ENCODE assay signal across 24 mouse cellular contexts in genomic region chr7:43775311-43776057, GRCm38 (mm10). TPM values are rescaled to one million over a fixed set of nuclear protein-coding genes. Genes with fewer than 3 reads are reported as not detected.
DNase-seq lines count a peak whose midpoint lies in the region; ATAC-seq and TF ChIP-seq lines count a peak whose summit lies in the region.
"Had no signal": no experiment of that assay in that cellular context is flagged by ENCODE, and none has a peak within 500 bp of the region (broad histone marks: within the 10 kb centered on the region; RNA-seq: fewer than 3 reads in every experiment).

No protein-coding gene starts in this region.

- no peaks in the 10 kb centered on the region for H3K36me3 ChIP-seq in intestine, embryonic 15.5 days
- H3K36me3 ChIP-seq in intestine, postnatal 0 days (ENCODE audit: control insufficient read depth, insufficient read depth): no peaks in the 10 kb centered on the region
- no peaks in the 10 kb centered on the region for H3K36me3 ChIP-seq in embryonic facial prominence, embryonic 10.5 days (replicated peaks)
- H3K36me3 ChIP-seq in stomach, embryonic 15.5 days: no peaks in the 10 kb centered on the region
- H3K36me3 ChIP-seq: forebrain, embryonic 12.5 days; liver, embryonic 13.5 days had no signal

- DNase-seq in testis, postnatal 10 days (ENCODE audit: low spot score): peak; percentile 38
- DNase-seq in testis, postnatal 14 days (ENCODE audit: low spot score): no peak
- DNase-seq in embryonic facial prominence, embryonic 10.5 days (ENCODE audit: low spot score): no peak
- no peak for DNase-seq in layer of hippocampus, postnatal 36 days
- DNase-seq in frontal cortex, adult 2 months (ENCODE audit: extremely low spot score in 1 of 2, low spot score in 1 of 2): no peak
- DNase-seq: adrenal gland, adult 2 months; cerebellum, adult 8-10 months; heart, adult 18-20 months; kidney, postnatal 25 days; liver, embryonic 13.5 days; lung, postnatal 36 days; retina, postnatal 1 day; spleen, adult 18-20 months had no signal

- H3K27ac ChIP-seq in intestine, embryonic 15.5 days: no peak overlapping the region
- H3K27ac ChIP-seq in intestine, postnatal 0 days (ENCODE audit: low read depth, low read length): no peak overlapping the region
- H3K27ac ChIP-seq in embryonic facial prominence, embryonic 10.5 days (replicated peaks): peak overlapping the region; percentile 71
- peak overlapping the region; percentile 74 for H3K27ac ChIP-seq in stomach, embryonic 15.5 days
- H3K27ac ChIP-seq: forebrain, embryonic 12.5 days; liver, embryonic 13.5 days had no signal

- H3K4me3 ChIP-seq in intestine, embryonic 15.5 days (replicated peaks): no peak overlapping the region
- H3K4me3 ChIP-seq in intestine, postnatal 0 days (ENCODE audit: low read depth, low read length): no peak overlapping the region
- no peak overlapping the region for H3K4me3 ChIP-seq in embryonic facial prominence, embryonic 10.5 days
- H3K4me3 ChIP-seq in stomach, embryonic 15.5 days (replicated peaks): no peak overlapping the region
- H3K4me3 ChIP-seq: forebrain, embryonic 12.5 days; liver, embryonic 13.5 days had no signal

- H3K4me1 ChIP-seq in intestine, embryonic 15.5 days (replicated peaks): no peaks in the 10 kb centered on the region
- H3K4me1 ChIP-seq in intestine, postnatal 0 days (replicated peaks; ENCODE audit: control insufficient read depth, insufficient read depth, low read length): no peaks in the 10 kb centered on the region
- peaks cover 10% of the 10 kb centered on the region for H3K4me1 ChIP-seq in embryonic facial prominence, embryonic 10.5 days
- no peaks in the 10 kb centered on the region for H3K4me1 ChIP-seq in stomach, embryonic 15.5 days
- H3K4me1 ChIP-seq: liver, embryonic 13.5 days had no signal

- no peak for TF ChIP-seq CTCF in intestine, postnatal 0 days (IDR thresholded peaks at IDR 0.05; ENCODE audit: low read depth)

- H3K9ac ChIP-seq in intestine, embryonic 15.5 days: no peak overlapping the region
- no peak overlapping the region for H3K9ac ChIP-seq in intestine, postnatal 0 days (ENCODE audit: low read depth, low read length)
- H3K9ac ChIP-seq in stomach, embryonic 15.5 days: no peak overlapping the region
- H3K9ac ChIP-seq: forebrain, embryonic 12.5 days; liver, embryonic 13.5 days had no signal

- peak; percentile 58; the same call in 1 of the 2 replicates for ATAC-seq in intestine, embryonic 15.5 days
- no peak for ATAC-seq in intestine, postnatal 0 days
- 0 out of 2 replicates have a peak, but pooled peaks have one; percentile 20 for ATAC-seq in stomach, embryonic 15.5 days (ENCODE audit: insufficient read depth, low FRiP score, low read depth)
- ATAC-seq: CD4-positive, CD25-positive, alpha-beta regulatory T cell, adult 4 months; midbrain, embryonic 16.5 days; Patski had no signal

- WGBS in intestine, embryonic 15.5 days: 49% methylated on average over 7 of the region's 7 CpGs
- WGBS in intestine, postnatal 0 days: 52% methylated on average over 7 of the region's 7 CpGs
- 38% methylated on average over 7 of the region's 7 CpGs for WGBS in embryonic facial prominence, embryonic 10.5 days
- 52% methylated on average over 6 of the region's 7 CpGs for WGBS in stomach, embryonic 15.5 days

- no peaks in the 10 kb centered on the region for H3K9me3 ChIP-seq in intestine, embryonic 15.5 days
- no peaks in the 10 kb centered on the region for H3K9me3 ChIP-seq in intestine, postnatal 0 days (ENCODE audit: control insufficient read depth)
- H3K9me3 ChIP-seq in embryonic facial prominence, embryonic 10.5 days: no peaks in the 10 kb centered on the region
- no peaks in the 10 kb centered on the region for H3K9me3 ChIP-seq in stomach, embryonic 15.5 days
- H3K9me3 ChIP-seq: forebrain, embryonic 12.5 days; liver, embryonic 13.5 days had no signal

- H3K27me3 ChIP-seq in intestine, embryonic 15.5 days (replicated peaks): no peaks in the 10 kb centered on the region
- no peaks in the 10 kb centered on the region for H3K27me3 ChIP-seq in intestine, postnatal 0 days (replicated peaks; ENCODE audit: control insufficient read depth, insufficient read depth, low read length)
- H3K27me3 ChIP-seq in embryonic facial prominence, embryonic 10.5 days (replicated peaks; ENCODE audit: low read depth, poor library complexity, severe bottlenecking): no peaks in the 10 kb centered on the region
- H3K27me3 ChIP-seq in stomach, embryonic 15.5 days (replicated peaks): no peaks in the 10 kb centered on the region
- H3K27me3 ChIP-seq: forebrain, embryonic 12.5 days; liver, embryonic 13.5 days; Patski had no signal

- H3K4me2 ChIP-seq in intestine, embryonic 15.5 days (replicated peaks): no peak overlapping the region
- no peak overlapping the region for H3K4me2 ChIP-seq in intestine, postnatal 0 days (replicated peaks; ENCODE audit: low read depth)
- no peak overlapping the region for H3K4me2 ChIP-seq in stomach, embryonic 15.5 days
- H3K4me2 ChIP-seq: forebrain, embryonic 12.5 days; liver, embryonic 13.5 days had no signal

RNA-seq across cellular contexts. Expression of gene Klk11, which starts 1.1 kb away (rescaled TPM):
- polyA plus RNA-seq in intestine, embryonic 15.5 days (2015; fragmentation: Nextera tagmentation; extraction: Ambion mirVana): 0.46 and 0.58 TPM in 2 replicates
- polyA plus RNA-seq in intestine, postnatal 0 days (2015; fragmentation: Nextera tagmentation; extraction: Ambion mirVana): 0.21 TPM in 1 of 2 replicates, not detected in the other
- 0.11 TPM in 1 of 2 replicates, not detected in the other for polyA plus RNA-seq in embryonic facial prominence, embryonic 10.5 days (2016; fragmentation: Nextera tagmentation; extraction: Ambion mirVana)
- 4.0 and 8.7 TPM in 2 replicates for polyA plus RNA-seq in stomach, embryonic 15.5 days (2015; fragmentation: Nextera tagmentation; extraction: Ambion mirVana)
- total RNA-seq in layer of hippocampus, postnatal 36 days (2021): not detected
- polyA plus RNA-seq in frontal cortex, adult 2 months (2012; rRNA removed): 0.08 TPM in 1 of 2 replicates, not detected in the other
- total RNA-seq: adrenal gland, adult 2 months; heart, postnatal 25 days; left cerebral cortex, postnatal 10 days had no signal
- polyA plus RNA-seq: adrenal gland, adult 2 months; forebrain, embryonic 12.5 days; liver, embryonic 13.5 days; midbrain, embryonic 16.5 days; neural tube, embryonic 14.5 days; Patski had no signal

RNA-seq across cellular contexts. Expression of gene Klk10, which starts 5.4 kb away (rescaled TPM):
- 3.0 and 3.4 TPM in 2 replicates for polyA plus RNA-seq in intestine, embryonic 15.5 days (2015; fragmentation: Nextera tagmentation; extraction: Ambion mirVana)
- polyA plus RNA-seq in intestine, postnatal 0 days (2015; fragmentation: Nextera tagmentation; extraction: Ambion mirVana): 0.33 TPM in 1 of 2 replicates, not detected in the other
- 0.25 and 0.39 TPM in 2 replicates for polyA plus RNA-seq in embryonic facial prominence, embryonic 10.5 days (2016; fragmentation: Nextera tagmentation; extraction: Ambion mirVana)
- polyA plus RNA-seq in stomach, embryonic 15.5 days (2015; fragmentation: Nextera tagmentation; extraction: Ambion mirVana): 4.1 and 17.4 TPM in 2 replicates
- total RNA-seq in layer of hippocampus, postnatal 36 days (2021): under 1 TPM; 0.83 to 1.00 TPM
- 0.17 and 0.18 TPM in 2 replicates for polyA plus RNA-seq in frontal cortex, adult 2 months (2012; rRNA removed)
- total RNA-seq: left cerebral cortex, postnatal 10 days had no signal
- polyA plus RNA-seq: forebrain, embryonic 12.5 days; liver, embryonic 13.5 days; neural tube, embryonic 14.5 days; Patski had no signal

RNA-seq across cellular contexts. Expression of gene Klk12, which starts 6.8 kb away (rescaled TPM):
- not detected in 2 replicates for polyA plus RNA-seq in intestine, embryonic 15.5 days (2015; fragmentation: Nextera tagmentation; extraction: Ambion mirVana)
- not detected in 2 replicates for polyA plus RNA-seq in intestine, postnatal 0 days (2015; fragmentation: Nextera tagmentation; extraction: Ambion mirVana)
- not detected in 2 replicates for polyA plus RNA-seq in embryonic facial prominence, embryonic 10.5 days (2016; fragmentation: Nextera tagmentation; extraction: Ambion mirVana)
- 0.57 and 2.4 TPM in 2 replicates for polyA plus RNA-seq in stomach, embryonic 15.5 days (2015; fragmentation: Nextera tagmentation; extraction: Ambion mirVana)
- not detected for total RNA-seq in layer of hippocampus, postnatal 36 days (2021)
- polyA plus RNA-seq in frontal cortex, adult 2 months (2012; rRNA removed): not detected in 2 replicates
- total RNA-seq: adrenal gland, adult 2 months; heart, adult 18-20 months; heart, postnatal 25 days; left cerebral cortex, postnatal 10 days had no signal
- polyA plus RNA-seq: adrenal gland, adult 2 months; CD4-positive, CD25-positive, alpha-beta regulatory T cell, adult 4 months; forebrain, embryonic 12.5 days; liver, embryonic 13.5 days; midbrain, embryonic 16.5 days; neural tube, embryonic 14.5 days; Patski; thymus, postnatal 0 days had no signal

RNA-seq across cellular contexts. Expression of gene Klk9, which starts 16.2 kb away (rescaled TPM):
- polyA plus RNA-seq in intestine, embryonic 15.5 days (2015; fragmentation: Nextera tagmentation; extraction: Ambion mirVana): not detected in 2 replicates
- polyA plus RNA-seq in intestine, postnatal 0 days (2015; fragmentation: Nextera tagmentation; extraction: Ambion mirVana): not detected in 2 replicates
- 0.10 and 0.16 TPM in 2 replicates for polyA plus RNA-seq in embryonic facial prominence, embryonic 10.5 days (2016; fragmentation: Nextera tagmentation; extraction: Ambion mirVana)
- polyA plus RNA-seq in stomach, embryonic 15.5 days (2015; fragmentation: Nextera tagmentation; extraction: Ambion mirVana): 0.17 and 0.77 TPM in 2 replicates
- not detected for total RNA-seq in layer of hippocampus, postnatal 36 days (2021)
- not detected in 2 replicates for polyA plus RNA-seq in frontal cortex, adult 2 months (2012; rRNA removed)
- total RNA-seq: adrenal gland, adult 2 months; heart, adult 18-20 months; heart, postnatal 25 days; left cerebral cortex, postnatal 10 days had no signal
- polyA plus RNA-seq: adrenal gland, adult 2 months; CD4-positive, CD25-positive, alpha-beta regulatory T cell, adult 4 months; forebrain, embryonic 12.5 days; liver, embryonic 13.5 days; neural tube, embryonic 14.5 days; Patski had no signal

RNA-seq across cellular contexts. Expression of gene Klk8, which starts 21.9 kb away (rescaled TPM):
- polyA plus RNA-seq in intestine, embryonic 15.5 days (2015; fragmentation: Nextera tagmentation; extraction: Ambion mirVana): 14.5 and 15.1 TPM in 2 replicates
- polyA plus RNA-seq in intestine, postnatal 0 days (2015; fragmentation: Nextera tagmentation; extraction: Ambion mirVana): 3.0 and 3.5 TPM in 2 replicates
- 17.5 and 17.9 TPM in 2 replicates for polyA plus RNA-seq in embryonic facial prominence, embryonic 10.5 days (2016; fragmentation: Nextera tagmentation; extraction: Ambion mirVana)
- polyA plus RNA-seq in stomach, embryonic 15.5 days (2015; fragmentation: Nextera tagmentation; extraction: Ambion mirVana): 17.8 and 24.5 TPM in 2 replicates
- 10 to 100 TPM; 25.4 to 31.7 TPM for total RNA-seq in layer of hippocampus, postnatal 36 days (2021)
- polyA plus RNA-seq in frontal cortex, adult 2 months (2012; rRNA removed): 3.8 TPM in 2 replicates
- polyA plus RNA-seq: Patski had no signal

Comparison
In these comparisons a context has a peak if more than half of its experiments do, and no peak if none do; other contexts are left out.
1. H3K27ac ChIP-seq: peak in embryonic facial prominence, embryonic 10.5 days (single experiment) and stomach, embryonic 15.5 days (single experiment); none in intestine, embryonic 15.5 days (single experiment) and intestine, postnatal 0 days (single experiment).